Mouse (Mus musculus) C2C12 (cell line): Measurements from ENCODE around the gene Fam173a.

Source experiments
- CEBPB ChIP-seq: IDR thresholded peaks from one replicate; pipeline ENCODE4 v1.6.1; 2011; ENCODE audit warnings: low read depth, mild to moderate bottlenecking, control low read depth, moderate library complexity
- CTCF ChIP-seq: IDR thresholded peaks from one replicate; pipeline ENCODE4 v1.5.1; 2011; ENCODE audit not compliant: control insufficient read depth, insufficient read depth, insufficient read length
- MAX ChIP-seq: IDR thresholded peaks from one replicate; pipeline ENCODE4 v1.6.1; 2011; ENCODE audit warnings: mild to moderate bottlenecking, control low read depth
- MYOD1 ChIP-seq: IDR thresholded peaks from one replicate; pipeline ENCODE4 v1.6.1; 2011; ENCODE audit warnings: low read depth; ENCODE audit not compliant: control insufficient read depth, insufficient read length
- MYOG ChIP-seq: IDR thresholded peaks from one replicate; pipeline ENCODE4 v1.6.1; 2011; ENCODE audit not compliant: control insufficient read depth, insufficient read length; ENCODE audit errors: extremely low read depth

DNA sequence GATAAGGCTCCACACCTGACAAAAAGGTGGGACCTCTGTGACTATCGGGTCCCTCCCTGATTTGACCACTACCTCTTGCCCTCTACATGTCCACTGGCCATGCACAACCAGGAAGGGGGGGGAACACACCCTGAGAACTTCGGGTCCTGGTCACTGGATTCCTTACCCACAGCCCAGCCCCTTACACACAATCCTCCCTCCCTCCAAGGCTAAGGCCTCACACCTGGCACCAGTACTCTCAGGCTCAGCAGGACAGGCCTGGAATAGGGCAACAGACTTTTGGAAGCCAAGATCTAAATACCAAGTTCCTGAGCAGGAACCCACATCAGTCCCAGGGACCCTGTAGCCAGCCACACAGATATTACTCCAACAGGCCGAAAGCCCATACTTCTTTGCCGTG, 46.2 kb upstream of the Fam173a start:
- TF ChIP-seq MYOG (no peak), CTCF (no peak), CEBPB (no peak), MYOD1 (no peak), MAX (no peak)
